Mouse (Mus musculus) E14TG2a.4 (cell line): Measurements from ENCODE around the gene Nup133.

Experiments used
- CTCF ChIP-seq: conservative IDR thresholded peaks from 2 replicates; pipeline ENCODE4 v1.5.1; 2014; ENCODE audit warnings: low read length
- NANOG ChIP-seq: IDR thresholded peaks from 2 replicates; pipeline ENCODE4 v1.6.1; 2014; ENCODE audit warnings: borderline replicate concordance, low read length, mixed read lengths
- POU5F1 ChIP-seq: IDR thresholded peaks from 2 replicates; pipeline ENCODE4 v1.6.1; 2014; ENCODE audit warnings: low read length, borderline replicate concordance

DNA sequence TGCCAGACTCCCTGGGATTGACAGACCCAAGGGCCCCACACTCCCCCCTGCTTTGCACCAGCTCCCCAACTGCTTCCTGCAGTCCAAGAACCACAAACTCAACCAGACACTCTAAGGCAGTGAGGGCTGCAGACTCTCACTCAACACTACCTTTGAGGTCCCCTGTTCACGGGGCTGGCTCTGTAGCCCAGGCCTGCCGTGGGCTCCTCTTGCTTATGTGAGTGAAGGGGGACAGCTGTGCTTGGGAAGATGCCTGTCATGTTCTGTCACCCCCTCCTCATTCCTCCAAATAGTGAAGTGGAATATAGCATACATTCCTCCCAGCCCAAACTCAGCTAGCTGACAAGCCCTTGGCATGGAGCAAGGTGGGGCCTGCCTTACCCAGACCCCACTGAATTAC, 66.7 kb downstream of the Nup133 start:
- TF ChIP-seq CTCF (no peak), NANOG (no peak), POU5F1 (no peak)
